Mouse (Mus musculus) retina, postnatal 1 day (tissue): ENCODE data around the gene Kiss1r.

ENCODE experiments used
- DNase-seq: peaks from one replicate; pipeline ENCODE4 v3.0.0-alpha.2; 2012

Kiss1r gene

GRCm38 (mm10) chr10:79924998-79925784 lies 8.4 kb downstream of the Kiss1r start:
- peak; percentile 90 for DNase-seq

- no peak for DNase-seq
Observed at GRCm38 (mm10) chr10:79925785-79926490, 9.2 kb downstream of the Kiss1r start.

GRCm38 (mm10) chr10:79926491-79927323 lies 9.9 kb downstream of the Kiss1r start, which contains the start of gene Arid3a:
TSS of gene Arid3a (plus strand) at chr10:79927043.
- peak; percentile 95 for DNase-seq

- peak; percentile 74 for DNase-seq
Observed at GRCm38 (mm10) chr10:79927324-79928029, 10.7 kb downstream of the Kiss1r start.

GRCm38 (mm10) chr10:79928030-79928694 lies 11.4 kb downstream of the Kiss1r start:
- peak; percentile 63 for DNase-seq

GRCm38 (mm10) chr10:79928907-79929701 lies 12.3 kb downstream of the Kiss1r start:
- DNase-seq = no peak

GRCm38 (mm10) chr10:79929967-79930825 lies 13.4 kb downstream of the Kiss1r start:
- no peak for DNase-seq

GRCm38 (mm10) chr10:79930826-79931186 lies 14.0 kb downstream of the Kiss1r start:
- no peak for DNase-seq

- no peak for DNase-seq
Observed at GRCm38 (mm10) chr10:79931797-79932196, 15.0 kb downstream of the Kiss1r start.

- peak; percentile 67 for DNase-seq
Observed at GRCm38 (mm10) chr10:79932736-79933135, 16.0 kb downstream of the Kiss1r start.

GRCm38 (mm10) chr10:79933145-79933679 lies 16.4 kb downstream of the Kiss1r start:
- no peak for DNase-seq

- no peak for DNase-seq
Observed at GRCm38 (mm10) chr10:79933861-79934260, 17.1 kb downstream of the Kiss1r start.

- no peak for DNase-seq
Observed at GRCm38 (mm10) chr10:79934272-79934721, 17.5 kb downstream of the Kiss1r start.

GRCm38 (mm10) chr10:79934794-79935569 lies 18.2 kb downstream of the Kiss1r start:
- no peak for DNase-seq

GRCm38 (mm10) chr10:79936284-79936910 lies 19.6 kb downstream of the Kiss1r start:
- DNase-seq = no peak

- peak; percentile 83 for DNase-seq
Observed at GRCm38 (mm10) chr10:79936911-79937441, 20.2 kb downstream of the Kiss1r start.

- DNase-seq = no peak
Observed at GRCm38 (mm10) chr10:79937775-79938526, 21.2 kb downstream of the Kiss1r start.
